Comparison of ENCODE assay signal across 27 mouse cellular contexts in the genomic region with DNA sequence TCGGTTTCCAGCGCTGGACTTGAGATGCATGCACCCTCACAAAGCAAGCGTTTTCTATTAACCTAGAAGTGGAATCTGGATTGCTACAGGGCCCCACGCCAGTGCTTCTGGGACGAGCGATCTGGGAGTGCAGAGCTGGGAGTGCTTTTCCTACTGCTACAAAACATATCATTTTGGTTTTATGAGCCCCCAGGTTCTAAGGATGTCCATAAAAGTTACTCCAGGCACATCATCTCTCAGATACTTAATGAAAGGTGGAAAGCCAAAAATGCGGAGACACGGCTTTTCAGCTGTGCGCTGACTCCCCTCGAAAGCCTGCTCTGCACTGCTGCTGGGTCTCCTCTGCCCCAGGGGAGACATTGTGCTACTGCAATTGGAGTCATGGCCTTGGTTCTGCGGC.
DNase-seq lines count a peak whose midpoint lies in the region; ATAC-seq and TF ChIP-seq lines count a peak whose summit lies in the region.
"Had no signal": no experiment of that assay in that cellular context is flagged by ENCODE, and none has a peak within 500 bp of the region (broad histone marks: within the 10 kb centered on the region; RNA-seq: fewer than 3 reads in every experiment).

No protein-coding gene starts in this region.

- no peak overlapping the region for H3K4me2 ChIP-seq in forebrain, embryonic 15.5 days (replicated peaks)
- no peak overlapping the region for H3K4me2 ChIP-seq in limb, embryonic 12.5 days
- H3K4me2 ChIP-seq in limb, embryonic 14.5 days (replicated peaks; ENCODE audit: low read depth, low read length, severe bottlenecking) = no peak overlapping the region
- no peak overlapping the region for H3K4me2 ChIP-seq in midbrain, postnatal 0 days (ENCODE audit: low read depth, low read length, poor library complexity, severe bottlenecking)
- H3K4me2 ChIP-seq: heart, embryonic 15.5 days; hindbrain, embryonic 12.5 days; liver, embryonic 11.5 days; lung, embryonic 15.5 days had no signal

- no peaks in the 10 kb centered on the region for H3K9me3 ChIP-seq in forebrain, embryonic 15.5 days
- H3K9me3 ChIP-seq in forebrain, embryonic 10.5 days = no peaks in the 10 kb centered on the region
- H3K9me3 ChIP-seq in limb, embryonic 12.5 days = no peaks in the 10 kb centered on the region
- H3K9me3 ChIP-seq in limb, embryonic 10.5 days (replicated peaks) = no peaks in the 10 kb centered on the region
- H3K9me3 ChIP-seq in limb, embryonic 14.5 days (ENCODE audit: control insufficient read depth, low read length) = no peaks in the 10 kb centered on the region
- H3K9me3 ChIP-seq in midbrain, postnatal 0 days (ENCODE audit: low read length) = no peaks in the 10 kb centered on the region
- H3K9me3 ChIP-seq: heart, embryonic 10.5 days; heart, embryonic 15.5 days; hindbrain, embryonic 12.5 days; lung, embryonic 15.5 days had no signal

- peak overlapping the region; percentile 54; the same call in 1 of the 2 replicates for H3K27ac ChIP-seq in forebrain, embryonic 15.5 days (replicated peaks)
- H3K27ac ChIP-seq in forebrain, embryonic 10.5 days = no peak overlapping the region
- H3K27ac ChIP-seq in limb, embryonic 12.5 days = 0 out of 2 replicates have a peak overlapping the region, but pooled peaks have one; percentile 29
- no peak overlapping the region for H3K27ac ChIP-seq in limb, embryonic 10.5 days
- no peak overlapping the region for H3K27ac ChIP-seq in limb, embryonic 14.5 days (replicated peaks; ENCODE audit: low read depth, low read length)
- H3K27ac ChIP-seq in midbrain, postnatal 0 days (ENCODE audit: low read depth, low read length) = no peak overlapping the region
- H3K27ac ChIP-seq: heart, embryonic 10.5 days; heart, embryonic 15.5 days; hindbrain, embryonic 12.5 days; kidney, postnatal 0 days; lung, embryonic 15.5 days had no signal

- 0 out of 2 replicates have a peak, but pooled peaks have one; percentile 15 for TF ChIP-seq CTCF in midbrain, postnatal 0 days (IDR thresholded peaks at IDR 0.05)

- H3K36me3 ChIP-seq in forebrain, embryonic 15.5 days = no peaks in the 10 kb centered on the region
- no peaks in the 10 kb centered on the region for H3K36me3 ChIP-seq in forebrain, embryonic 10.5 days (replicated peaks)
- H3K36me3 ChIP-seq in limb, embryonic 12.5 days = no peaks in the 10 kb centered on the region
- H3K36me3 ChIP-seq in limb, embryonic 10.5 days = no peaks in the 10 kb centered on the region
- no peaks in the 10 kb centered on the region for H3K36me3 ChIP-seq in limb, embryonic 14.5 days (ENCODE audit: control insufficient read depth, insufficient read depth, low read length)
- H3K36me3 ChIP-seq in midbrain, postnatal 0 days (ENCODE audit: insufficient read depth, low read length) = no peaks in the 10 kb centered on the region
- H3K36me3 ChIP-seq: hindbrain, embryonic 12.5 days; lung, embryonic 15.5 days had no signal

- 79% methylated on average over 11 of the region's 11 CpGs for WGBS in forebrain, embryonic 15.5 days
- WGBS in forebrain, embryonic 10.5 days = 83% methylated on average over 11 of the region's 11 CpGs
- 53% methylated on average over 11 of the region's 11 CpGs for WGBS in limb, embryonic 12.5 days
- 86% methylated on average over 11 of the region's 11 CpGs for WGBS in limb, embryonic 10.5 days
- 25% methylated on average over 11 of the region's 11 CpGs for WGBS in limb, embryonic 14.5 days
- 70% methylated on average over 11 of the region's 11 CpGs for WGBS in midbrain, postnatal 0 days

- no peak overlapping the region for H3K9ac ChIP-seq in forebrain, embryonic 15.5 days (replicated peaks)
- H3K9ac ChIP-seq in limb, embryonic 12.5 days (replicated peaks) = no peak overlapping the region
- H3K9ac ChIP-seq in limb, embryonic 14.5 days (ENCODE audit: low read depth, low read length, severe bottlenecking) = no peak overlapping the region
- H3K9ac ChIP-seq in midbrain, postnatal 0 days (replicated peaks; ENCODE audit: low read length, poor library complexity, severe bottlenecking) = no peak overlapping the region; the same call in 1 of the 2 replicates
- H3K9ac ChIP-seq: heart, embryonic 15.5 days; hindbrain, embryonic 12.5 days; lung, embryonic 15.5 days had no signal

- H3K27me3 ChIP-seq in forebrain, embryonic 15.5 days = no peaks in the 10 kb centered on the region
- H3K27me3 ChIP-seq in forebrain, embryonic 10.5 days (ENCODE audit: poor library complexity, severe bottlenecking) = no peaks in the 10 kb centered on the region
- H3K27me3 ChIP-seq in limb, embryonic 12.5 days = no peaks in the 10 kb centered on the region; the same call in 1 of the 2 replicates
- H3K27me3 ChIP-seq in limb, embryonic 10.5 days (ENCODE audit: low read depth, poor library complexity, severe bottlenecking) = no peaks in the 10 kb centered on the region
- H3K27me3 ChIP-seq in limb, embryonic 14.5 days (ENCODE audit: control insufficient read depth, insufficient read depth, low read length) = no peaks in the 10 kb centered on the region
- H3K27me3 ChIP-seq in midbrain, postnatal 0 days (ENCODE audit: insufficient read depth, low read length) = no peaks in the 10 kb centered on the region
- H3K27me3 ChIP-seq: heart, embryonic 15.5 days; lung, embryonic 15.5 days had no signal

- no peak for DNase-seq in forebrain, embryonic 10.5 days (ENCODE audit: extremely low spot score, low spot score)
- no peak for DNase-seq in limb, embryonic 10.5 days (ENCODE audit: low spot score)
- DNase-seq in limb, embryonic 14.5 days (ENCODE audit: low spot score) = peak; percentile 68
- no peak for DNase-seq in midbrain, postnatal 0 days (ENCODE audit: low spot score)
- DNase-seq in urinary bladder, postnatal 25 days (ENCODE audit: low spot score) = no peak
- no peak for DNase-seq in urinary bladder, adult 2 months (ENCODE audit: low spot score)
- DNase-seq: adrenal gland, postnatal 25 days; cerebellum, adult 11-12 months; cerebellum, adult 9-11 months; gastrocnemius, postnatal 25 days; heart, adult 11 months; kidney, adult 2 months; kidney, postnatal 4 days; layer of hippocampus, postnatal 36 days; left cerebral cortex, postnatal 4 days; right cerebral cortex, adult 18-20 months; spleen, adult 18-20 months; thymus, postnatal 14 days had no signal

- no peak overlapping the region for H3K4me3 ChIP-seq in forebrain, embryonic 15.5 days
- H3K4me3 ChIP-seq in forebrain, embryonic 10.5 days = no peak overlapping the region
- H3K4me3 ChIP-seq in limb, embryonic 12.5 days (replicated peaks) = no peak overlapping the region
- no peak overlapping the region for H3K4me3 ChIP-seq in limb, embryonic 10.5 days
- no peak overlapping the region for H3K4me3 ChIP-seq in limb, embryonic 14.5 days (replicated peaks; ENCODE audit: low read length)
- H3K4me3 ChIP-seq in midbrain, postnatal 0 days (ENCODE audit: low read depth, low read length) = no peak overlapping the region
- H3K4me3 ChIP-seq: heart, embryonic 10.5 days; heart, embryonic 15.5 days; hindbrain, embryonic 12.5 days; lung, embryonic 15.5 days had no signal

- H3K4me1 ChIP-seq in forebrain, embryonic 15.5 days = 0 out of 2 replicates have a peak, but pooled peaks cover 3% of the 10 kb centered on the region
- H3K4me1 ChIP-seq in forebrain, embryonic 10.5 days = no peaks in the 10 kb centered on the region
- 0 out of 2 replicates have a peak, but pooled peaks cover 11% of the 10 kb centered on the region for H3K4me1 ChIP-seq in limb, embryonic 12.5 days (replicated peaks)
- H3K4me1 ChIP-seq in limb, embryonic 10.5 days = peaks cover 4% of the 10 kb centered on the region; the same call in 1 of the 2 replicates
- H3K4me1 ChIP-seq in limb, embryonic 14.5 days (ENCODE audit: control insufficient read depth, insufficient read depth, low read length) = no peaks in the 10 kb centered on the region
- peaks cover 6% of the 10 kb centered on the region; the same call in 1 of the 2 replicates for H3K4me1 ChIP-seq in midbrain, postnatal 0 days (ENCODE audit: insufficient read depth, low read length)
- H3K4me1 ChIP-seq: heart, embryonic 10.5 days; heart, embryonic 15.5 days; hindbrain, embryonic 12.5 days; lung, embryonic 15.5 days had no signal

- no peak for TF ChIP-seq POLR2A in limb, embryonic 14.5 days (IDR thresholded peaks at IDR 0.05; ENCODE audit: borderline replicate concordance, extremely low read depth, insufficient read depth, insufficient read length)

- no peak for ATAC-seq in forebrain, embryonic 15.5 days (replicated peaks)
- no peak for ATAC-seq in limb, embryonic 12.5 days (ENCODE audit: insufficient number of reproducible peaks, insufficient read depth, low FRiP score, low TSS enrichment, low read depth)
- ATAC-seq in limb, embryonic 14.5 days (ENCODE audit: low FRiP score, low read depth) = peak; percentile 62
- ATAC-seq in midbrain, postnatal 0 days (ENCODE audit: low FRiP score) = no peak
- ATAC-seq: inflammation-experienced regulatory T-cells, adult 6 months had no signal

Comparison
In these comparisons a context has a peak if more than half of its experiments do, and no peak if none do; other contexts are left out.
1. H3K27ac ChIP-seq: peak in forebrain, embryonic 15.5 days (single experiment) and limb, embryonic 12.5 days (single experiment); none in forebrain, embryonic 10.5 days (single experiment), limb, embryonic 10.5 days (single experiment), limb, embryonic 14.5 days (single experiment) and midbrain, postnatal 0 days (single experiment).